Mouse (Mus musculus) frontal cortex, postnatal 25 days (tissue): ENCODE data around the gene 4933428G20Rik.

Source experiments
- DNase-seq, 2 experiments: peaks; one replicate each; pipeline ENCODE4 v3.0.0; 2022; ENCODE audit warnings: low spot score in 2 of 2

4933428G20Rik gene

GRCm38 (mm10) chr11:97499865-97500719, at the start of gene 4933428G20Rik:
TSS of gene 4933428G20Rik (minus strand) at chr11:97500340.
- no peak for DNase-seq

GRCm38 (mm10) chr11:97548757-97549156, 48.6 kb upstream of the 4933428G20Rik start:
- no peak for DNase-seq

GRCm38 (mm10) chr11:97547957-97548706, 48.0 kb upstream of the 4933428G20Rik start:
- DNase-seq: no peak

- no peak for DNase-seq
These were observed 46.8 kb upstream of the 4933428G20Rik start for GRCm38 (mm10) chr11:97546804-97547411.

GRCm38 (mm10) chr11:97545808-97546560, 45.8 kb upstream of the 4933428G20Rik start:
- DNase-seq: no peak

- DNase-seq: no peak
These were observed 43.7 kb upstream of the 4933428G20Rik start for GRCm38 (mm10) chr11:97543883-97544282.

DNA sequence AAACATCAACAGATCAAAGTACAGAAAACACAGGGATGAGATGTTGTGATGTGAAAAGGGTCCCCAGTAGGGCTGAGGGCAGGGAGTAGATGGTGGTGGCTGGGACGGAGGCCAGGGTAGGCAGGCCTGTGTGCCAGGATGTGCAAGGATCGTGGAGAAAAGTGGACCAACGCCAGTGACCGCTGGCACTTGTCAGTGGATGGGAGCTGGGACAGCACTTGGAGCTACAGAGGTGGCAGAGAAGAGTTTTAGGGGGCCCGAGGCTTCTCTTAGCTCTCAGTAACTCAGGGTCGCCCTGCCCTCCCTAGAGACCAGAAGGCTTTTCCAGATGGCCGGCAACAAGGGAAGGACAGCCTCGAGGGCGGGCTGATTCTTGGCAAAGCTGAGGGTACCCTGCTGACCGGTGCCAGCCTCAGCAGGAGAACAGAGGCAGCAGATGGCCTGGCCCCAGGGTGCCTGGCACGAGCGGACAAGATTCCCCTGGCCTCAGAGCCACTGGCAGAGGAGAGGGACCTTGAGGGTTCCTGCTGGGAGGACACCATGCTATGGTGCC, 43.1 kb upstream of the 4933428G20Rik start:
- DNase-seq: no peak

GRCm38 (mm10) chr11:97542171-97543150, 42.3 kb upstream of the 4933428G20Rik start:
- DNase-seq: no peak

DNA sequence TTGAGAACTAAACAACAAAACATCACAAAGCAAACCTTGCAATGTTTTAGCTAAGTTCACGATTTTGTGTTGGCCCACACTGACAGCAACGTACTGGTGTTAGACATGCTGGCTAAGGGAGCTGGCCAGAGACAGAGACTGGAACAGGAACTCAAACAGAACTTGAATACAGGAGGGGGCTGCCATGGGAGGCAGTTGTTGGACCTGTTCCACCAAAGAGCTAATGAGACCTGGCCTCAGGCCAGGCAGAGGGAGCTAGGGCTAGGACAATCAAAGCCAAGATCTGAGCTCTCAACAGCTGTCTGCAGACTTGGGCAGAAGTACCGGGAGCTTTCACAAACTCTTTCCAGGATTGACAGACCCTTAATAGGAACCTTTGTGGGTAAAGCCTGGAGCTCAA, 40.5 kb upstream of the 4933428G20Rik start:
- DNase-seq: no peak

DNA sequence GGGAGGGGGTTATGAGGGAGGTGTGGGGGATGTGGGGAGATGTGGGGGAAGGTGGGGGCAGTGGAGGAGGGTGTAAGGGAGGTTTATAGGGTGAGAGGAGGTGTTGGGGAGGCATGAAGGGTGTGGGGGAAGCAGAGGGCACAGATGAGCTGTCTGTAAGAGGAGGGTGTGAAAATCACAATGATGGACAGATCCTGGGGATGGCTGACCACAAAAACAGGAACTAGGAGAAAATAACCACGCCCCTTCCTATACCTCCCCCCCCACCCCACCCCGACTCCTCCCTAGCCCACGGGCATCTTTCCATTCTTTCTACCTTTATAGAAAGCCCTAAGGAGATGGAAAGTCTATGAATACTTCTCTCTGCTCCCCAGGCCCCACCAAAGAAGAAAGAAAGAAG, 40.0 kb upstream of the 4933428G20Rik start:
- no peak for DNase-seq

- DNase-seq: no peak
These were observed 39.5 kb upstream of the 4933428G20Rik start for GRCm38 (mm10) chr11:97539622-97540021.

DNA sequence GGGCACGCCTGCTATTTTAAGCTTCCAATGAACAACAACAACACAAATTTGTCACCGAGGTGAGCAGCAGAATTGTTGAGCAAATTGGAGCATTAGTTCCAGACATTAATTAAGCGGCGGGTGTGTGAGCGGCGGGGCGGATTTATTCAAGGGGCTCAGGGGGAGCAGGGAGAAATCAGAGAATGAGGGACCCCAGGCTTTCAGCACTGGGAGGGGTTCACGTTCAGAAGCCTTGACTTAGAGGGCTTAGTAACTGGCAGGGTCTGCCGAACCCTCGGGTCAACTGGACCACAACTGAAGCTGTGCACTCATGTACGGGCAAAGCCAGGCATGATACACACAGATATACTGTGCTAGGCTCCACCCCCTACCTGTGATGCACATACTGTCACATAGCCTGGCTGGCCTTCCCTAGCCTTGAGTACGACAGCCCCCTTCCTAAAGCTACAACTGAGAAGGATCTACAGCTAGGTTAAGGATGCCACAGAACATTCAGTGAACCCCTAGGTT, 37.5 kb upstream of the 4933428G20Rik start:
- no peak for DNase-seq

DNA sequence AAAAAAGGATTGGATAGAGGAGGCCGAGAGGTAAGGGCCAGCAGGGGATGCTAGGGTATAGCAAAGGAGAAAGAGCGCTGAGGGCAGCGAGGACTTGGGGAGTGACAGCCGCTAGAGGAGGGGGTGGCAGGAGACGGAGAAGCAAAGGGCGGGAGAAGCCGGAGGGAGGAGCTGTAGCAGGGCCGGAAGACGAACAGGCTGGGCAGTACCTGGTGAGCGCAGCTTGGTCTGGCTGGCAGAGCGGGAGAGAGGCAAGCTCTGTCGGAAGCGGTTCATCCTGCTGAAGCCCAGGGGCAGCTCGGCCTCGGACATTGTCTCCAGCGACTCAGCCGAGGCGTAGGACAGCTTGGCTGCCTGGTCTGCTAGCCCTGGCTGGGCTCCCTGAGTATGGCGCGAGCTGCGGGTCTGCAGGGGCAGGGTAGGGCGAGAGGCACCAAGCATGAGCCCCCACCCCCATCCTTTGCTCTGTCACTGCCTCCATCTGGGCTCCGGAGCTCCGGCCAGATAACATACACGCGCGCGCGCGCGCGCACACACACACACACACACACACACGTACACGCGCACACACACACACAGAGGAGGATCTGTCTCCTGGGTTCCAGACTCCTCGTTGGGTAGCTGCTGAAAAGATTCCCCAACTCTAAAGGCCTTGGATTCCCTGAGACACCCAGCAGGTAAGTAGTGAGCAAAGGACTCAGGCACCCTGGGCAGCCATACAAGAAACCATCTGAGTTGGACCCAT, 36.9 kb upstream of the 4933428G20Rik start:
- DNase-seq: no peak

DNA sequence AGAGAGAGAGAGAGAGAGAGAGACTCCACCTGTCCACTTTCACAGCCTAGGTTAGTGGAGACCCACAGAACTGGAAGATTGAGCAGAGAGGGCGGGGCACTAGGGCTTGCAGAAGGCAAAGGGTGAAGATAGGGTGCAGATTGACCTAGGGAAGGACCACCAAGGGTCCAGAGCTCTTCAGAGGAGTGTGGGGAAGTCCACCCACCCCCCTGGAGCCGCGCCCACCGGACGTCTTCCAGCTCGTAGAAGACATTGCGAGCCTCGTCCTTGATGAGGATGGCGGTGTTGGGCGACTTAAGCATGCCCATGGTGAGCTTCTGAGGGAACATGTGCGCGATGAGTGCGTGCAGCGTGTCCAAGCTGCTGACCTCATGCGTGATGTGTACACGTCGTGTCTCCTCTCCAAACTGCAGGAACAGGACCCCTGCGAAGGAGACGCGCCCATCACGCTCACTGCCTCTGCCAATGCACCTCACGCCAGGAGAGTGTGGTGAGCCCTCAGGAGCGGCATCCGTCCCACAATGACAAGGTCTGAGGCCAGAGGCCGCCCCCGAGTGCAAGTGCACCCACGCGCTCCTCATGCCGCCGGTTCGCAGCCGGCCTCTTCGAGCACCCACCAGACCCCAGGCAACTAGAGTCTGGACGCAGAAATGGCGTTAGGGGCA, 36.1 kb upstream of the 4933428G20Rik start:
- no peak for DNase-seq

- no peak for DNase-seq
These were observed 35.5 kb upstream of the 4933428G20Rik start for GRCm38 (mm10) chr11:97535660-97536059.

DNA sequence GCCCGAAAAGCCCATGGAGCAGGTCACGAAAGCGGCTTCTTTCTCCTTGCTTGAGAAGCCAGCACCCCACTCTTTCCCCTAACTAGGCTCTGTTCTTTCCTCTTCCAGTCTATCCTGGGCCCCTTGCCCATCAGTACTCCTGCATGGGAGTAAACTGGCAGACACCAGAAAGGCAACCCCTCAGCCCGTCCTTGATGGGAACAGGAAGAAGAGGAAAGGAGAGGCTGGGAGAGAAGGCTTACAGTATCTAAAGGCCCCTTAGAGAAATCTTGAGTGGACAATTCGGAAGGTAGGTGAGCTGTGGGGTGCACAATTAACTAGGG, 35.1 kb upstream of the 4933428G20Rik start:
- no peak for DNase-seq

DNA sequence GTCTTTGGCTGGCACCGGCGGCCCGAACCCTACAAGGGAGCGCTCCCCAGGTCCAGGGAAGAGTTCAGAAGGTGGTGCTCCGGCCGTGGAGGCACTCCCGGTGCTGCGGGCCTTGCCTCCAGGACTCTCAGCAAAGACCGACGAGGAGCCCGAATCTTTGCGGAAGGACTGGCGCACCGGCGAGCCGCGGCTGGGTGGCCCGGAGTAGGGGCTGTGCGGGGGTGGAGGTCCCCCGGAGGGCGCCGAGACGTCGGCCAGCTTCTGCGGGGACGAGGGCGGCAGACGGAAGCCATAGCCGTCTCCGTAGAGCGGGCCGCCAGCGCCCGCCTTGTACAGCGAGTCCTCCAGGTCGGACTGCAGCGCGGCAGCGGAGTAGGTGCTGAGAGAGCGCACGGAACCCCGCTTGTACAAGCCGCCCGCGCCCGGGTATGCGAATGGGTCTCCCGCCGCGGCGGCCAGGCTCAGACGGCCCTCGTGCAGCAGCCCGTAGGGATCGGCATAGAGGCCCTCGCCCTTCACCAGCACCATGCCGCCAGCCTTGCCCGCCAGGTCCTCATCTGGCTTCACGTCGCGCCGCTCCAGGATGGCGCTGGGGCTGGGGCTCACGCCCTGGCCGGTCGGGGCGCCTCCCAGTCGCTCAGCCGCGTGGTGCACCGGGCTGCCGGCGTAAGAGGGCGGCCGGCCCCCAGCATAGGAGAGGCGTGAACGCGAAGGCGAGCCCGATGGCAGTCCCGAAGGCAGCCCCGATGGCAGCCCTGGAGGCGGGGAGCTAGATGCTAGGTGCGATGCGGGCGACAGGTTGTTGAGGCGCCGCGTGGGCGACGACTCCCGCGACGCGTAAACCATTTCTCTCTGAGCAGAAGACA, 34.5 kb upstream of the 4933428G20Rik start:
- no peak for DNase-seq

- DNase-seq: no peak
These were observed 33.5 kb upstream of the 4933428G20Rik start for GRCm38 (mm10) chr11:97533653-97534052.
